Mouse (Mus musculus) limb, embryonic 11.5 days (tissue): ENCODE results near the gene Catsper2. TPM values are rescaled to one million over a fixed set of nuclear protein-coding genes. Genes with fewer than 3 reads are reported as not detected.
A peak's percentile ranks its signal among the peaks of the same experiment; 100 is the strongest.

Source experiments
- ATAC-seq: fragments of 200-750 bp; cut with Nextera tagmentation; 2 replicates; pipeline ENCODE4 v1.8.0; 2017; ENCODE audit warnings: low read depth; ENCODE audit not compliant: insufficient number of reproducible peaks, low FRiP score, low TSS enrichment
- DNase-seq: peaks from one replicate; pipeline ENCODE4 v3.0.0-alpha.2; 2015; ENCODE audit warnings: low spot score
- H3K27ac ChIP-seq: fragments of 300-500 bp; sonication (generic); replicated peaks from 2 replicates; pipeline ENCODE4 v1.5.1; 2014; ENCODE audit warnings: low read depth, mild to moderate bottlenecking, low read length
- H3K27me3 ChIP-seq: fragments of 300-500 bp; sonication (generic); 2 replicates; pipeline ENCODE4 v1.6.1; 2014; ENCODE audit warnings: mild to moderate bottlenecking, low read length, mixed read lengths; ENCODE audit not compliant: control insufficient read depth, insufficient read depth
- H3K36me3 ChIP-seq: fragments of 300-500 bp; sonication (generic); 2 replicates; pipeline ENCODE4 v1.6.1; 2014; ENCODE audit warnings: mild to moderate bottlenecking, low read length, moderate library complexity, mixed read lengths; ENCODE audit not compliant: control insufficient read depth, insufficient read depth
- H3K4me1 ChIP-seq: fragments of 300-500 bp; sonication (generic); 2 replicates; pipeline ENCODE4 v1.6.1; 2014; ENCODE audit warnings: low read length, mixed read lengths; ENCODE audit not compliant: control insufficient read depth, insufficient read depth
- H3K4me2 ChIP-seq: fragments of 300-500 bp; sonication (generic); 2 replicates; pipeline ENCODE4 v1.6.1; 2014; ENCODE audit warnings: low read depth, mild to moderate bottlenecking, moderate library complexity; ENCODE audit not compliant: severe bottlenecking
- H3K4me3 ChIP-seq: fragments of 300-500 bp; sonication (generic); 2 replicates; pipeline ENCODE4 v1.5.1; 2014; ENCODE audit warnings: low read depth, low read length
- H3K9ac ChIP-seq: fragments of 300-500 bp; sonication (generic); 2 replicates; pipeline ENCODE4 v1.6.1; 2014; ENCODE audit warnings: mild to moderate bottlenecking, low read length
- H3K9me3 ChIP-seq: fragments of 300-500 bp; sonication (generic); 2 replicates; pipeline ENCODE4 v1.6.1; 2016; ENCODE audit warnings: low read length; ENCODE audit not compliant: control insufficient read depth
- WGBS: fragments of 180-500 bp; shearing (Covaris S2); extraction: QIAGEN DNeasy Blood & Tissue Kit; methylation state at CpG from one replicate; pipeline ENCODE4 v1.1.7; 2014; 5-methylcytosine and 5-hydroxymethylcytosine counted together
- polyA plus RNA-seq: library from polyadenylated mRNA; unstranded; fragments of >200 nt; fragmentation: Nextera tagmentation; extraction: Ambion mirVana; gene quantifications from 2 replicates; pipeline ENCODE4 v1.2.1, GENCODE M21; 2014

Gene Catsper2
- polyA plus RNA-seq, 1 experiment from 2014 or later = 2.0 TPM

DNA sequence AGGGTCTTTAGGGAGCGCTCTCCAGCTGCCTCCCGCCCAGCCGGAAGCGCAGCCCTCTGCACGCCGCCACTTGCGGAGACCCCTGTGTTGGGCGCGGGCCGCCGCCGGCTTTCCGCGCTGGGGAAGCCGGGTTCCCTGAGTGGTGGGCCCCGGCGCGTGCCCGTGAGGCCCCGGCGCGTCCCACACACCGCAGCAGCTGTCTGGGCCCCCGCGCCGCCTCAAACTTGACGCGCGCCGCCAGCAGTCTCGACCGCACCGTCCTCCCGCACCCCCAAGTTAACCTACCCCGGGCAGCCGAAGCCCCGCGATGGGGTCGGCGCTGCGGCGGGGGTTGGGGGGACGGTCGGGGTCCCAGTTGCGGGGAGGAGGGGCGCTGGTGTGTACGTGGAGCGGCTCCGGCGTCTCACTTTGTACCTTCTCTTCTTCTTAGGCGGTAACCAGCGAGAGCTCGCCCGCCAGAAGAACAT is 36.0 kb upstream of the Catsper2 start:
- H3K27me3 ChIP-seq = no peaks in the 10 kb centered on the region
- H3K9me3 ChIP-seq = no peaks in the 10 kb centered on the region
- WGBS = under 1% methylated on average over 53 of the region's 54 CpGs
- peak overlapping the region; percentile 94 for H3K9ac ChIP-seq
- ATAC-seq (peak; percentile 0), DNase-seq (peak; percentile 54)
- peak overlapping the region; percentile 85 for H3K4me2 ChIP-seq
- H3K4me1 ChIP-seq = peaks cover 13% of the 10 kb centered on the region
- H3K4me3 ChIP-seq = peak overlapping the region; percentile 100
- peak overlapping the region; percentile 90; the same call in 1 of the 2 replicates for H3K27ac ChIP-seq
- H3K36me3 ChIP-seq = peaks cover 7% of the 10 kb centered on the region; the same call in 1 of the 2 replicates

DNA sequence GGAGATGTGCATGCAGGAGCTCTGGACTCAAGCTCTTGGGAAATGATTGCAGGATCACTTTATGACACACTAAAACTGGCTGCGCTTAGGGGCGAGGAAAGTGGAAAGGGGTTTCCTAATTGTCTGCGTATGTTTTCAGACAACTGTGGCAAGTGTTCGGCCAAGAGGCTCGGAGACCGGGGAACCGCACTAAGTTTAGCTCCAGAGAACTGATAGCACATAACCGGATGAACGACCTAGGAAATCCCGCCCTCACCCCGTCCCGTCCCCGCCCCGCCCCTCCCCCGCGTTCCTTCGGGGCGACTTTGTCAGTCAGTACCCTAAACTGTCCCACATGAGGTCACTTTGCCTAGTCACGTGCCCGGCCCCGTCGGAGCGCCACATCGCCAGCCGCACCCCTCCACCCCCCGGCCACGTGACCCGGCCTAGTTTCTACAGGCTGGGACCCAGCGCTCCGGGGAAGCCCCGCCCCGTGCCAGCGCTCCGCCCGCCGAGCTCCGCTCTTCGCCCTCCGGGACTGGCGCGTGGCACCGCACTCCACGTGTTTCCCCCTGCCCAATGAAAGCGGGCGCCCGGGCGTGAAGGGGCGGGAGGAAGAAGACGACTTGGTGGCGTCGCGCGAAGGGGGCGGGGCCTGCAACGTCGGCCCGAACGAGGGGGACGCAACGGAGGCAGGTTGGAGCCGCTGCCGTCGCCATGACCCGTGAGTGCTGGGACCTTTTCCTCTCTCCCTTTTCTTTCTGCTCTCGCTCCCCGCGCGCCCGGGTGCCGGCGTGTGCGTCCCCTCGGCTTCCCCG is 35.3 kb upstream of the Catsper2 start, which contains the start of gene Serf2:
Gene Serf2, plus strand, starts transcription at position 457 of the 797 bp plus-strand sequence.
- Histone ChIP-seq H3K9ac (peak within 1 kb of the TSS; percentile 94), H3K36me3 (peaks cover 5% of the 10 kb centered on the region; the same call in 1 of the 2 replicates), H3K9me3 (no peaks in the 10 kb centered on the region), H3K4me2 (peak within 1 kb of the TSS; percentile 85), H3K27me3 (no peaks in the 10 kb centered on the region), H3K27ac (peak within 1 kb of the TSS; percentile 90), H3K4me3 (peak within 1 kb of the TSS; percentile 100), H3K4me1 (peaks cover 13% of the 10 kb centered on the region)
- under 1% methylated on average over 64 of the region's 74 CpGs for WGBS
- DNase-seq (peak; percentile 99), ATAC-seq (peak; percentile 98)

DNA sequence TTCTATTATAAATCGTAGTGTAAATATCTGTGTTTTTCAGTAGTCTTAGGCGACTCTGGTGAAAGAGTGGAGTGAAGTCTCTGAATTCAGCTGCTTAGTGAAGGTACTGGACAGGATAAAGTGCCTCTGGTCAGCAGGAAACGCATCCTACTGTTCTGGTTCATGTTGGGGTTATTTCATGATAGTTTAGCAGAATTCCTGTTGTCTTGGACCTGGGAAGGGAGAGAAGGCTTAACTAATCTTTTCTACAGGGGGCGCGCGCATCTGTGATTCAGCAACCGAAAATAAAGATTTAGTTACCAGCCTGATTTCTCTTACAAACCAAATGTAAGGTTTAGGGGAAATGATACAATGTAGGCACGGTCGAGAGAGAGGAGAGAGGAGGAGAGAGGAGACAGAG is 34.5 kb upstream of the Catsper2 start:
- H3K9ac ChIP-seq = peak overlapping the region; percentile 49; the same call in 1 of the 2 replicates

DNA sequence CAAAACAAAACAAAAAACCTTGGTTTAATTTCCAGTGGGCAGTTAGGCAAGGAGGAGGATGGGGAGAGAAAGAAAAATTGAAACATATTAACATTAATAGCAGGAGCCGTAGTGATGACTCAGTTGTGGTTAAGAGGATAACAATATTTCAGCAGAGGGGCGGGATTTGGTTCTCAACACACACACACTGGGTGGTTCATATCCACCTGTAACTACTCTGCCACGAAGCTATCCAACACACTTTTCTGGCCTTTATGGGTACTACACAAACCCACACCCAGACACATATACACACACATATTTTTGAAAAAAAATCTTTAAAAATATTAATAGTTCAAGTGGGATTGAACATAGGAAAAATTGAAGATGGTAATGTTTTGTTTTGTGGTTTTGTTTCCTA is 33.4 kb upstream of the Catsper2 start:
- 87% methylated on average over 3 of the region's 3 CpGs for WGBS
- Histone ChIP-seq H3K27me3 (no peaks in the 10 kb centered on the region), H3K4me1 (peaks cover 14% of the 10 kb centered on the region), H3K4me3 (no peak overlapping the region), H3K4me2 (no peak overlapping the region), H3K27ac (no peak overlapping the region), H3K9me3 (no peaks in the 10 kb centered on the region), H3K9ac (no peak overlapping the region), H3K36me3 (no peaks in the 10 kb centered on the region)
- DNase-seq (no peak), ATAC-seq (no peak)

More for the DNA sequence above, 34.5 kb upstream of the Catsper2 start:
- H3K36me3 ChIP-seq = peaks cover 4% of the 10 kb centered on the region; the same call in 1 of the 2 replicates
- peak overlapping the region; percentile 68 for H3K27ac ChIP-seq
- no peak for ATAC-seq
- 17% methylated on average over 9 of the region's 9 CpGs for WGBS
- H3K27me3 ChIP-seq = no peaks in the 10 kb centered on the region
- H3K4me1 ChIP-seq = peaks cover 13% of the 10 kb centered on the region
- peak; percentile 43 for DNase-seq
- H3K4me2 ChIP-seq = peak overlapping the region; percentile 72
- peak overlapping the region; percentile 100 for H3K4me3 ChIP-seq
- no peaks in the 10 kb centered on the region for H3K9me3 ChIP-seq

DNA sequence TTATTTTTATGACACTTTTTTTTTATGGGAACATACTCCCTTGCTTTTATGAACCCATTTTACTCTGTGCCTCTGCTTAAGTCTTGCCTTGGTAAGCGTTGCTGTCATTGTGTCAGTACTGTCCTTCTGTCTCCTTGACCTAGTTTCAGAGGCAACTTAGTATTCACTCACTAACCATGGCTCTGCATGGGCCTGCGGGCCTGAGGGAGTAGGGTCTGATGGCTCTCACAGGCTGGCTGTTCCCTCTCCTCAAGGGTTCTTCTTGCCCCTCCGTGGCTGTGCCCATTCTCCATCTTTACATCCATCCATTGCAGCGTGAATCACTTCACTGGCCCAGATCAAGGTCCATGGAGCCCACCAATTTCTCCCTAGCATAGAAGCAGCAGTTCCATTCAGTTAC is 32.9 kb upstream of the Catsper2 start:
- DNase-seq = no peak
- Histone ChIP-seq H3K27ac (no peak overlapping the region), H3K36me3 (no peaks in the 10 kb centered on the region), H3K4me2 (no peak overlapping the region), H3K4me1 (peaks cover 18% of the 10 kb centered on the region), H3K9ac (no peak overlapping the region), H3K4me3 (no peak overlapping the region), H3K27me3 (no peaks in the 10 kb centered on the region), H3K9me3 (no peaks in the 10 kb centered on the region)
- 73% methylated on average over 4 of the region's 4 CpGs for WGBS
- ATAC-seq = no peak

DNA sequence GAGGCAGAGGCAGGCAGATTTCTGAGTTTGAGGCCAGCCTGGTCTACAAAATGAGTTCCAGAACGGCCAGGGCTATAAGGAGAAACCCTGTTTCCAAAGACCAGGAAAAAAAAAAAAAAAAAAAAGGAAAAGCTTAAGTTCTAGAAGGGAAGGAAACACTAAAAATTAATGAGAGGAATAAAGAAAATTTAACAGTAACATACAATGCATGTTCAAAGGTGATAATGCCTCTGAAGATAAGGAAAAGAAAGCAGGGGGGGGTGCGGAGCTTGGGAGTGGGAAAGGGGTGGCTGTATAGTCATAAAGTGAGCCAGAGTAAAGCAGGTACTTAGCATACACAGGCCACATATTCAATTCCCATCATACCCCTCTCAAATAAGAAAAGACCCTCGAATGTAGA is 31.5 kb upstream of the Catsper2 start:
- Histone ChIP-seq H3K4me2 (no peak overlapping the region), H3K27me3 (no peaks in the 10 kb centered on the region), H3K9ac (no peak overlapping the region), H3K4me3 (no peak overlapping the region), H3K27ac (no peak overlapping the region), H3K9me3 (no peaks in the 10 kb centered on the region), H3K36me3 (no peaks in the 10 kb centered on the region), H3K4me1 (peaks cover 9% of the 10 kb centered on the region)
- no peak for DNase-seq
- no peak for ATAC-seq
- 77% methylated on average over 3 of the region's 3 CpGs for WGBS

DNA sequence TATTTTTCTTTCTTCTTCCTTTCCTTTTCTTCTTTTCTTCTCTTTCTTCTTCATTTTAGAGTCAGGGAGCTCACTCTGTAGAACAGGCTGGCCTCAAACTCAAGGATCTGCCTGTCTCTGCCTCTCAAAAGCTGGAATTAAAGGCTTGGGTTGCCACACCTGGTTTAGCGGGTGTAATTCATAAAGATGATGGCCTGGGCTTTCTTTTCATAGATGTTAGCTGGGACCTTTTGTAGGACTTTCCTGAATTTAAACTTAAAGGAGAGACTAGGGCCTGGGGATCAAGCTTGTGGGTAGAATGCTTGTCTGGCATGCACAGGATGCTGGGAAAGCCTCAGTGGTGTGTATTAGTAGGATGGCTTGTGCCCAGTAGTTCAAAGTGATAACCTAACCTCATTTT is 30.6 kb upstream of the Catsper2 start, which contains the start of gene Ell3:
Gene Ell3, minus strand, starts transcription at position 101 of the 400 bp plus-strand sequence.
- Histone ChIP-seq H3K27me3 (no peaks in the 10 kb centered on the region), H3K4me2 (peak within 1 kb of the TSS; percentile 91; the same call in 1 of the 2 replicates), H3K4me3 (0 out of 2 replicates have a peak within 1 kb of the TSS, but pooled peaks have one; percentile 35), H3K36me3 (no peaks in the 10 kb centered on the region), H3K9me3 (no peaks in the 10 kb centered on the region), H3K9ac (no peak within 1 kb of the TSS), H3K4me1 (0 out of 2 replicates have a peak, but pooled peaks cover 8% of the 10 kb centered on the region), H3K27ac (no peak within 1 kb of the TSS)
- ATAC-seq = no peak
- 78% methylated on average over 1 of the region's 1 CpGs for WGBS
- no peak for DNase-seq

DNA sequence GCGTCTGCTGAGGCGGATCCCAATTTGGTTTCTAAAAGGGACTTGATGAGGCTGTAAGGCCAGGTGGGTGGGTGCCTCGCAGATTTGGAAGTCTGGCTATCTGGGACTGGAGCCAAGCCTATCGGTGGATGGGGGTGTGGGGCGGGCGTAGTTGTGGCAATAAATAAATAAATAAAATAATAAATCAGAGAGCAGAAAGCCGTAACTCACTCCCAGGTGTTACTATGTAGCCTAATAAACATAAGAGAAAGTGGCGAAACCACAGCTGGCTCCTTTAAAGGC is 29.4 kb upstream of the Catsper2 start:
- peak overlapping the region; percentile 35; the same call in 1 of the 2 replicates for H3K4me3 ChIP-seq
- H3K4me2 ChIP-seq = peak overlapping the region; percentile 91
- H3K9ac ChIP-seq = no peak overlapping the region; the same call in 1 of the 2 replicates
- peaks cover 5% of the 10 kb centered on the region; the same call in 1 of the 2 replicates for H3K36me3 ChIP-seq
- ATAC-seq = no peak; the same call in 1 of the 2 replicates
- no peaks in the 10 kb centered on the region for H3K9me3 ChIP-seq
- no peak overlapping the region for H3K27ac ChIP-seq
- no peak for DNase-seq
- no peaks in the 10 kb centered on the region for H3K27me3 ChIP-seq
- 6% methylated on average over 8 of the region's 8 CpGs for WGBS
- 0 out of 2 replicates have a peak, but pooled peaks cover 5% of the 10 kb centered on the region for H3K4me1 ChIP-seq
